Mouse (Mus musculus): ENCODE measurements at regions not wholly inside any gene's neighbourhood (a gene's known extent, or its start where the extent isn't known, plus 50 kb on each side); places are given as distances from the start of the nearest gene placed in this dataset.

- no peak for TF ChIP-seq CTCF (IDR thresholded peaks at IDR 0.05; ENCODE audit: low read depth)
- TF ChIP-seq EP300 (IDR thresholded peaks at IDR 0.05; ENCODE audit: low read depth) = no peak
These were observed 82.1 kb downstream of the Fam76b start for GRCm38 (mm10) chr9:13909604-13910003.
